Mouse (Mus musculus) Patski (cell line): ENCODE results near the gene Tmem238. TPM values are rescaled to one million over a fixed set of nuclear protein-coding genes. Genes with fewer than 3 reads are reported as not detected.
"Not testable (repeated sequence)": the region's sequence is repeated elsewhere in the genome, so short reads cannot be mapped to it uniquely, and the experiment has no call there.

Experiments
- ATAC-seq: fragments of 100-300 bp; one replicate; pipeline ENCODE4 v1.8.0; 2021
- CTCF ChIA-PET: fragments of 350-600 bp; sonication (Branson Sonifier 250); formaldehyde crosslinking; loops from one replicate; lab custom pipeline; 2022; ENCODE audit warnings: inconsistent platforms; lab: Charles Lee
- POLR2A ChIA-PET: fragments of 350-600 bp; sonication (Branson Sonifier 250); formaldehyde crosslinking; loops from one replicate; lab custom pipeline; 2022; ENCODE audit warnings: antibody characterized with exemption, inconsistent platforms; lab: Charles Lee
- DNase-seq: peaks from one replicate; pipeline ENCODE4 v3.0.0-alpha.2; 2011; ENCODE audit warnings: low read depth, low spot score
- H3K27me3 ChIP-seq: fragments of 371-371 bp; one replicate; pipeline ENCODE4 v1.5.1; 2021
- CTCF ChIP-seq: fragments of 100-300 bp; IDR thresholded peaks from one replicate; pipeline ENCODE4 v1.5.1; 2021
- in situ Hi-C: fragments of 300-500 bp; cut with MboI; formaldehyde crosslinking; loops from 3 replicates; pipeline ENCODE4 v1.11.1; 2018; ENCODE audit warnings: low pct_unique_long_range_greater_than_20kb, mixed read lengths
- polyA plus RNA-seq: library from polyadenylated mRNA; unstranded; gene quantifications from one replicate; pipeline ENCODE4 v1.2.3, GENCODE M21; 2021

Tmem238 gene
- polyA plus RNA-seq, 1 experiment from 2014 or later, result 5.7 TPM

- TF ChIP-seq CTCF, result no peak
- no peaks in the 10 kb centered on the region for H3K27me3 ChIP-seq
- DNase-seq, result no peak
- ChIA-PET POLR2A (interaction anchor here (0.6 to 0.9 kb wide), 2 partner anchors 52 to 115 kb away, joined by 3 to 5 read pairs; no protein-coding TSS in a partner anchor), CTCF (interaction anchor here (1.4 to 3.4 kb wide), 3 partner anchors 13 to 75 kb away, joined by 3 to 21 read pairs (median 4); no protein-coding TSS in a partner anchor)
- no peak for ATAC-seq
- in situ Hi-C loops, result loop anchor here (10.0 kb wide), 1 partner anchor 59 kb away; no protein-coding TSS in a partner anchor
Measured at GRCm38 (mm10) chr7:4793674-4794073, 4.2 kb upstream of the Tmem238 start.

GRCm38 (mm10) chr7:4793248-4793647, 3.8 kb upstream of the Tmem238 start:
- CTCF ChIA-PET, result interaction anchor here (0.9 kb wide), 1 partner anchor 169 kb away, joined by 3 read pairs; no protein-coding TSS in a partner anchor
- DNase-seq, ATAC-seq, H3K27me3 ChIP-seq: not testable (repeated sequence)
- POLR2A ChIA-PET, result interaction anchor here (0.9 to 1.3 kb wide), 2 partner anchors 14 to 52 kb away, joined by 5 read pairs; no protein-coding TSS in a partner anchor
- in situ Hi-C loops, result loop anchor here (10.0 kb wide), 1 partner anchor 58 kb away; no protein-coding TSS in a partner anchor

GRCm38 (mm10) chr7:4792278-4793212, 3.1 kb upstream of the Tmem238 start, which contains the start of gene Rpl28:
Gene Rpl28, plus strand, starts transcription at chr7:4792874.
- in situ Hi-C loops, result loop anchor here (10.0 kb wide), 1 partner anchor 58 kb away; no protein-coding TSS in a partner anchor
- no peak for TF ChIP-seq CTCF
- DNase-seq (peak; percentile 85), ATAC-seq (peak; percentile 90)
- CTCF ChIA-PET, result interaction anchor here (0.9 kb wide), 1 partner anchor 168 kb away, joined by 3 read pairs; no protein-coding TSS in a partner anchor
- H3K27me3 ChIP-seq, result no peaks in the 10 kb centered on the region
- POLR2A ChIA-PET, result interaction anchor here (0.6 to 1.3 kb wide), 5 partner anchors 15 to 222 kb away, joined by 3 to 5 read pairs (median 3); partner anchors contain the start of genes Fiz1, Gm44973 and Kmt5c

- CTCF ChIA-PET, result interaction anchor here (0.9 to 1.4 kb wide), 3 partner anchors 24 to 83 kb away, joined by 3 to 4 read pairs (median 3); partner anchors contain the start of gene Kmt5c
- POLR2A ChIA-PET, result interaction anchor here (0.6 to 1.6 kb wide), 5 partner anchors 12 to 52 kb away, joined by 3 to 4 read pairs (median 4); no protein-coding TSS in a partner anchor
- ATAC-seq (peak; percentile 42), DNase-seq (no peak)
- no peaks in the 10 kb centered on the region for H3K27me3 ChIP-seq
- in situ Hi-C loops, result no loop called here
- TF ChIP-seq CTCF, result peak; percentile 78
Measured at GRCm38 (mm10) chr7:4788499-4789435, 689 bp downstream of the Tmem238 start.

- H3K27me3 ChIP-seq, result no peaks in the 10 kb centered on the region
- ATAC-seq (no peak), DNase-seq (no peak)
- ChIA-PET POLR2A (no interaction called here), CTCF (no interaction called here)
- no peak for TF ChIP-seq CTCF
- in situ Hi-C loops, result no loop called here
Measured at GRCm38 (mm10) chr7:4783667-4784268, 5.7 kb downstream of the Tmem238 start.

GRCm38 (mm10) chr7:4782759-4783158, 6.7 kb downstream of the Tmem238 start, which contains the start of the genes Il11 and Tmem190:
Gene Il11, minus strand, starts transcription at chr7:4782859.
Gene Tmem190, plus strand, starts transcription at chr7:4782937.
- TF ChIP-seq CTCF, result no peak
- ChIA-PET CTCF (interaction anchor here (1.1 kb wide), 1 partner anchor 14 kb away, joined by 3 read pairs; no protein-coding TSS in a partner anchor), POLR2A (no interaction called here)
- no peak for DNase-seq
- H3K27me3 ChIP-seq, result no peaks in the 10 kb centered on the region
- in situ Hi-C loops, result no loop called here
- ATAC-seq, result no peak

- no peaks in the 10 kb centered on the region for H3K27me3 ChIP-seq
- ChIA-PET POLR2A (no interaction called here), CTCF (interaction anchor here (1.0 to 1.1 kb wide), 2 partner anchors 15 to 36 kb away, joined by 3 read pairs; no protein-coding TSS in a partner anchor)
- DNase-seq, result no peak
- no peak for TF ChIP-seq CTCF
- no peak for ATAC-seq
- in situ Hi-C loops, result no loop called here
Measured at GRCm38 (mm10) chr7:4782130-4782529, 7.3 kb downstream of the Tmem238 start.

- POLR2A ChIA-PET, result interaction anchor here (0.5 to 1.8 kb wide), 4 partner anchors 27 to 87 kb away, joined by 3 to 5 read pairs (median 3); partner anchors contain the start of gene Cox6b2
- no peak for DNase-seq
- in situ Hi-C loops, result no loop called here
- H3K27me3 ChIP-seq, result no peaks in the 10 kb centered on the region
- no peak for TF ChIP-seq CTCF
- CTCF ChIA-PET, result no interaction called here
- no peak for ATAC-seq
Measured at GRCm38 (mm10) chr7:4779921-4780320, 9.5 kb downstream of the Tmem238 start.
